Mouse (Mus musculus): ENCODE results near the gene Ptrhd1. TPM values are rescaled to one million over a fixed set of nuclear protein-coding genes. Genes with fewer than 3 reads are reported as not detected.
A peak's percentile ranks its signal among the peaks of the same experiment; 100 is the strongest.
"Not testable (repeated sequence)": the region's sequence is repeated elsewhere in the genome, so short reads cannot be mapped to it uniquely, and the experiment has no call there.

The Ptrhd1 gene
- polyA plus RNA-seq, 1 experiment from 2014 or later: 6.1 TPM

DNA sequence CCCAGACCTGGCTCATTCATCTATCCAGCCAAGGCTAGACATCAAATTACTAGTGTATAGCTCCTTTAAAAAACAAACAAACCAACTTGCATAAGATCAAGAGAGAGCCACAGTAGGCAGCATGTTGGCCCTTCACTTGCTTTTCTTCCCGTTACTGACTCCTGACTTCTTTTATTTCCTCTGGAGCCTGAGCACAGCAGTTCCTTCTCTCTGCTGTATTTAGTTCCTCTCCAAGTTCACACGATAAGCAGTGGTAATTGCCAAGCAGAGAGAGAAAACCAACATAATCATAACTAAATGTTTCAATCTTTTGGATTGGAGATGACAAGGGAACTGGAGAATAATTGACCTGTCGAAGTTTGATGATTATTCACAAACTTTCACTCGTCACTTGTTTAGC, 1.1 kb upstream of the Ptrhd1 start:
- no peaks in the 10 kb centered on the region for H3K9me3 ChIP-seq (ENCODE audit: control insufficient read depth, low read length)
- no peak overlapping the region for H3K27ac ChIP-seq (replicated peaks; ENCODE audit: low read depth, low read length)
- no peaks in the 10 kb centered on the region for H3K27me3 ChIP-seq (ENCODE audit: control insufficient read depth, insufficient read depth, low read length)
- WGBS: 62% methylated on average over 4 of the region's 4 CpGs
- H3K4me1 ChIP-seq (ENCODE audit: control insufficient read depth, insufficient read depth, low read length): no peaks in the 10 kb centered on the region; the same call in 1 of the 2 replicates
- no peak overlapping the region for H3K9ac ChIP-seq (replicated peaks; ENCODE audit: low read length)
- peaks cover 9% of the 10 kb centered on the region; the same call in 1 of the 2 replicates for H3K36me3 ChIP-seq (ENCODE audit: control insufficient read depth, insufficient read depth, low read length)
- no peak for DNase-seq
- H3K4me3 ChIP-seq (replicated peaks; ENCODE audit: low read depth, low read length): peak overlapping the region; percentile 66; the same call in 1 of the 2 replicates
- H3K4me2 ChIP-seq (ENCODE audit: low read length): peak overlapping the region; percentile 75
- ATAC-seq (ENCODE audit: low FRiP score, low TSS enrichment): no peak

- no peak for DNase-seq
- no peak overlapping the region for H3K27ac ChIP-seq (replicated peaks; ENCODE audit: low read depth, low read length)
- no peak overlapping the region for H3K9ac ChIP-seq (replicated peaks; ENCODE audit: low read length)
- H3K4me1 ChIP-seq (ENCODE audit: control insufficient read depth, insufficient read depth, low read length): no peaks in the 10 kb centered on the region; the same call in 1 of the 2 replicates
- 93% methylated on average over 15 of the region's 15 CpGs for WGBS
- no peaks in the 10 kb centered on the region for H3K9me3 ChIP-seq (ENCODE audit: control insufficient read depth, low read length)
- H3K4me3 ChIP-seq (replicated peaks; ENCODE audit: low read depth, low read length): no peak overlapping the region
- H3K4me2 ChIP-seq (ENCODE audit: low read length): no peak overlapping the region
- no peaks in the 10 kb centered on the region for H3K27me3 ChIP-seq (ENCODE audit: control insufficient read depth, insufficient read depth, low read length)
- H3K36me3 ChIP-seq (ENCODE audit: control insufficient read depth, insufficient read depth, low read length): no peaks in the 10 kb centered on the region
- no peak for ATAC-seq (ENCODE audit: low FRiP score, low TSS enrichment)
These were observed 3.7 kb downstream of the Ptrhd1 start for GRCm38 (mm10) chr12:4237481-4237880.

- H3K9me3 ChIP-seq (ENCODE audit: control insufficient read depth, low read length); H3K36me3 ChIP-seq (ENCODE audit: control insufficient read depth, insufficient read depth, low read length); H3K4me3 ChIP-seq (replicated peaks; ENCODE audit: low read depth, low read length); ATAC-seq (ENCODE audit: low FRiP score, low TSS enrichment); H3K4me2 ChIP-seq (ENCODE audit: low read length); H3K27me3 ChIP-seq (ENCODE audit: control insufficient read depth, insufficient read depth, low read length); H3K4me1 ChIP-seq (ENCODE audit: control insufficient read depth, insufficient read depth, low read length); DNase-seq; H3K27ac ChIP-seq (replicated peaks; ENCODE audit: low read depth, low read length); H3K9ac ChIP-seq (replicated peaks; ENCODE audit: low read length): not testable (repeated sequence)
- WGBS: 80% methylated on average over 8 of the region's 8 CpGs
These were observed 6.5 kb downstream of the Ptrhd1 start for GRCm38 (mm10) chr12:4240281-4240680.

DNA sequence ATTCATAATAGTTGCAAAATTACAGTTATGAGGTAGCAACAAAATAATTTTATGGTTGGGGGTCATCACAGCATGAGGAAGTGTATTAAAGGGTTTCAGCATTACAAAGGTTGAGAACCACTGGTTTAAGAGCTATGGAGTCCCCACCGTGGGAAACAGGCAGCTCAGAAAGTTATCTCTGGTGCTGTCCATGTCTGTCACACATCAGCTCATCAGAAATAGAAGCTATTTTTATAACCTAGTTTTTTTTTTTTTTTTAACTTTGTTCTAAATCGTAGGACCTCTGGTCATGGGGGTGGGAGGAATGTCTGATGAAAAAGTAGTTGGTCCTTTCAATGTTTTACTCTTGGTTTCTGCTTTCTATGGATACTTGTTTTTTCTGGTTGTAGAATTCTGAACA, 10.0 kb downstream of the Ptrhd1 start:
- H3K9ac ChIP-seq (replicated peaks; ENCODE audit: low read length): no peak overlapping the region
- DNase-seq: no peak
- H3K4me1 ChIP-seq (ENCODE audit: control insufficient read depth, insufficient read depth, low read length): no peaks in the 10 kb centered on the region
- H3K36me3 ChIP-seq (ENCODE audit: control insufficient read depth, insufficient read depth, low read length): peaks cover 7% of the 10 kb centered on the region; the same call in 1 of the 2 replicates
- H3K27ac ChIP-seq (replicated peaks; ENCODE audit: low read depth, low read length): no peak overlapping the region
- WGBS: 82% methylated on average over 2 of the region's 2 CpGs
- no peak for ATAC-seq (ENCODE audit: low FRiP score, low TSS enrichment)
- no peak overlapping the region for H3K4me3 ChIP-seq (replicated peaks; ENCODE audit: low read depth, low read length)
- H3K9me3 ChIP-seq (ENCODE audit: control insufficient read depth, low read length): no peaks in the 10 kb centered on the region
- no peak overlapping the region for H3K4me2 ChIP-seq (ENCODE audit: low read length)
- no peaks in the 10 kb centered on the region for H3K27me3 ChIP-seq (ENCODE audit: control insufficient read depth, insufficient read depth, low read length)

DNA sequence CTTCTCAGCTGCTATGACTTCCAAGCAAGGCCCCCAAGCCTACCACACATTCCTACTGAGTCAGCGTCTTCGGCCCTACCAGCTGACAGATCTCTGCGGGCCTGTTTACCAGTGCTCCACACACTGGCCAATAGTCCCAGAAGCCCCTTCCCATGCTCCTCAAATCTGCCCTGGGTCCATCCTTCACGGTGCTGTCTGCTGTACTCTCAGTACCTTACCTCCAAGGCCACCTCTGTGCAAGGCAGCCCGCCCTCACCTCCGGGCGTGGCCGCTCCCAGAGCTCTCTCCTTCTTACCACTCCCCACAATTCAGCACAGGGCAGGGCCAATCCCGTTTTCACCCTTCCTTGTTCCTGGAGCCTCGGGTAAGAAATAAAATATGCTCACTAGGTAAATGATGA, 11.9 kb downstream of the Ptrhd1 start:
- 88% methylated on average over 10 of the region's 10 CpGs for WGBS
- H3K4me3 ChIP-seq (replicated peaks; ENCODE audit: low read depth, low read length): no peak overlapping the region
- no peak overlapping the region for H3K4me2 ChIP-seq (ENCODE audit: low read length)
- H3K9ac ChIP-seq (replicated peaks; ENCODE audit: low read length): no peak overlapping the region
- DNase-seq (no peak), ATAC-seq (ENCODE audit: low FRiP score, low TSS enrichment) (no peak)
- H3K27me3 ChIP-seq (ENCODE audit: control insufficient read depth, insufficient read depth, low read length): no peaks in the 10 kb centered on the region
- peaks cover 12% of the 10 kb centered on the region for H3K36me3 ChIP-seq (ENCODE audit: control insufficient read depth, insufficient read depth, low read length)
- no peaks in the 10 kb centered on the region for H3K9me3 ChIP-seq (ENCODE audit: control insufficient read depth, low read length)
- no peaks in the 10 kb centered on the region for H3K4me1 ChIP-seq (ENCODE audit: control insufficient read depth, insufficient read depth, low read length)
- H3K27ac ChIP-seq (replicated peaks; ENCODE audit: low read depth, low read length): no peak overlapping the region

- Histone ChIP-seq H3K9me3 (ENCODE audit: control insufficient read depth, low read length) (no peaks in the 10 kb centered on the region), H3K4me3 (replicated peaks; ENCODE audit: low read depth, low read length) (no peak overlapping the region), H3K4me2 (ENCODE audit: low read length) (no peak overlapping the region), H3K27ac (replicated peaks; ENCODE audit: low read depth, low read length) (no peak overlapping the region), H3K36me3 (ENCODE audit: control insufficient read depth, insufficient read depth, low read length) (peaks cover 37% of the 10 kb centered on the region), H3K27me3 (ENCODE audit: control insufficient read depth, insufficient read depth, low read length) (no peaks in the 10 kb centered on the region), H3K9ac (replicated peaks; ENCODE audit: low read length) (no peak overlapping the region), H3K4me1 (ENCODE audit: control insufficient read depth, insufficient read depth, low read length) (no peaks in the 10 kb centered on the region)
- no peak for ATAC-seq (ENCODE audit: low FRiP score, low TSS enrichment)
- no peak for DNase-seq
- WGBS: 86% methylated on average over 6 of the region's 6 CpGs
These were observed 16.0 kb downstream of the Ptrhd1 start for GRCm38 (mm10) chr12:4249786-4250185.

DNA sequence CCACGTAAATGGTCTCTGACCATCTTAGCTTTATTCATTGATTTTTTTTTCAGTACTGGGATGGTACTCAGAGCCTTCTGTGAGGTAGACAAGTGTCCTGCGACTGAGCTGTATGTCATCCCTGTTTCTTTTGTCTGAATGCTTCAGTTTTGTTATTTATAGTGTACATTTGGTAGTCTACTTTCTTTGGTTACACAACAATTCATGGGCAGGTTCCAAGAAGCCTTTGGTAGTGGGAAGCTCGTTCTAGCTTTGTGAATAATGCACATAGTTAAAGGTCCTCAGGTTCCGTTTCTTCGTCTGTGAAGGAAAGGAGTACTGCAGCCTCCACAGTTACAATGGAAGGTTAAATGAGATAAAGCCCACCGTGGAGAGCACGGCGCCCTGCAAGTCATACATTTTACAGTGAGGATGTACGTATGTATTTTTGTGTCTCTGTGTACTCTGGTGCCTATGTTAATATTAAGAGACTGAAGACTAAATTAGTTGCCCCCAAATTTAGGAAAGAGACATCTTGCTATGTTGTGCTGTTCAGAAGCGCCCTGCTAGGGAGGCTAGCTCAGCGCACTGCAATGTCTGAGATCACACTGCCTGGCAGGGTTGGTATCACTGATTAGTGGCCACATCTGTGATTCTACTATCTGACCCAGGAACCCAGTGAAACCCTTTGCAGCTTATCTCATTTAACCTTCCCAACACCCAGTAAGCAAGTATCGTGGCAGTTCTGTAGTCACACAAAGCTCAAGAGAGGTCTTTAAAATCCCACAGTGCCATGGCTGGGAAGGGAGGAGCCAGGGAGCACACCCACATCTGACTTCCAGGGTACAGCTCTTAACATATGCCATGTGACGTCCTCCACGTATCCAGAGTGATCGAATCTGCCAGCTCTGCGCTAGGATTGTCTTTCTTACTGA, 19.2 kb downstream of the Ptrhd1 start:
- Histone ChIP-seq H3K9me3 (ENCODE audit: control insufficient read depth, low read length) (no peaks in the 10 kb centered on the region), H3K9ac (replicated peaks; ENCODE audit: low read length) (no peak overlapping the region), H3K4me2 (ENCODE audit: low read length) (no peak overlapping the region), H3K27ac (replicated peaks; ENCODE audit: low read depth, low read length) (no peak overlapping the region), H3K4me3 (replicated peaks; ENCODE audit: low read depth, low read length) (no peak overlapping the region), H3K27me3 (ENCODE audit: control insufficient read depth, insufficient read depth, low read length) (no peaks in the 10 kb centered on the region), H3K4me1 (ENCODE audit: control insufficient read depth, insufficient read depth, low read length) (no peaks in the 10 kb centered on the region), H3K36me3 (ENCODE audit: control insufficient read depth, insufficient read depth, low read length) (peaks cover 34% of the 10 kb centered on the region)
- ATAC-seq (ENCODE audit: low FRiP score, low TSS enrichment): no peak
- 91% methylated on average over 16 of the region's 16 CpGs for WGBS
- no peak for DNase-seq

DNA sequence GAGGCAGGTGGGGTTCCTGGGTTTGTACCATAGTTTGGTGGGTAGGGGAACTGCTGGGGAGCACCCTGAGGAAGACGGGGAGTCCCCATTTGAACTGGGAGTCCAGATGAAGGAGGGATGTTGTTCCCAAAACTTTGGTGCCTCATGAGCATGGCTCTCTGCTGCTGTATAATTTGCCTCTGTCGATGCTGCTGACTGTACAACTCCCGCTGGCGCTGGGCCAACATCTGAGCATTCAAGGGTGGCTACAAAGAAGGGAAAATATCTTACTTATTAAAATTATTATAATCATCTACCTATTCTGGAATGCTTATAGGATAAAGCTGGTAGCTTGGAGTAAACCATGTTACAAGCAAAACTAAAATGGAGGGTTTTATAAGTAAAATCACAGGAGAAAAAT, 33.9 kb downstream of the Ptrhd1 start:
- no peak overlapping the region for H3K27ac ChIP-seq (replicated peaks; ENCODE audit: low read depth, low read length)
- no peak overlapping the region for H3K4me2 ChIP-seq (ENCODE audit: low read length)
- no peak overlapping the region for H3K9ac ChIP-seq (replicated peaks; ENCODE audit: low read length)
- DNase-seq: peak; percentile 29
- no peak overlapping the region for H3K4me3 ChIP-seq (replicated peaks; ENCODE audit: low read depth, low read length)
- H3K4me1 ChIP-seq (ENCODE audit: control insufficient read depth, insufficient read depth, low read length): no peaks in the 10 kb centered on the region
- H3K27me3 ChIP-seq (ENCODE audit: control insufficient read depth, insufficient read depth, low read length): no peaks in the 10 kb centered on the region
- no peaks in the 10 kb centered on the region for H3K9me3 ChIP-seq (ENCODE audit: control insufficient read depth, low read length)
- WGBS: 93% methylated on average over 4 of the region's 4 CpGs
- peaks cover 66% of the 10 kb centered on the region for H3K36me3 ChIP-seq (ENCODE audit: control insufficient read depth, insufficient read depth, low read length)
- no peak for ATAC-seq (ENCODE audit: low FRiP score, low TSS enrichment)

DNA sequence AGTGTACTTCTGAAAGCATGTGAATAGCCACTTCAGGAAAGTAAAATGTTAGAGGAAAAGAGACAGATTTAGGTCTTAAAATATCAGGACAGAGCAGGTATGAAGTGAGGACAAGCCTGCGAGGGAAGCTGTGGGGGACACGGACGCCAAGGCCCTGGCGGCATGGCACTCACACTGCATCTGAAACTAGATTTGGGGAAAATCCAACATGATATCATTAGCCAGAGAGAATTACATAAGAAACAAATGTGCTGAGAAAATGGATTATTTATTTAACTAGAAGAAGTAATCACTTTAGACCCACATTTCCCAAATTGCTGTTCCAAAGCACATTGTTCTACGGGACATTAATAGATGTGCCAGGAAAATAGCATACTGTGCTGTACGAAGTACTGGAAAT, 37.3 kb downstream of the Ptrhd1 start:
- DNase-seq: no peak
- Histone ChIP-seq H3K27ac (replicated peaks; ENCODE audit: low read depth, low read length) (no peak overlapping the region), H3K4me2 (ENCODE audit: low read length) (no peak overlapping the region), H3K4me3 (replicated peaks; ENCODE audit: low read depth, low read length) (no peak overlapping the region), H3K36me3 (ENCODE audit: control insufficient read depth, insufficient read depth, low read length) (peaks cover 74% of the 10 kb centered on the region), H3K9ac (replicated peaks; ENCODE audit: low read length) (no peak overlapping the region), H3K9me3 (ENCODE audit: control insufficient read depth, low read length) (no peaks in the 10 kb centered on the region), H3K4me1 (ENCODE audit: control insufficient read depth, insufficient read depth, low read length) (no peaks in the 10 kb centered on the region), H3K27me3 (ENCODE audit: control insufficient read depth, insufficient read depth, low read length) (no peaks in the 10 kb centered on the region)
- no peak for ATAC-seq (ENCODE audit: low FRiP score, low TSS enrichment)
- 97% methylated on average over 6 of the region's 6 CpGs for WGBS
